Comparison of ENCODE assay signal across 8 mouse cellular contexts in genomic region chr8:126833471-126834453, GRCm38 (mm10).
DNase-seq lines count a peak whose midpoint lies in the region; ATAC-seq and TF ChIP-seq lines count a peak whose summit lies in the region.

No protein-coding gene starts in this region.

- peak overlapping the region; percentile 17; the same call in 1 of the 2 replicates for H3K9ac ChIP-seq in CH12.LX (ENCODE audit: insufficient read depth, low read depth)
- no peak overlapping the region for H3K9ac ChIP-seq in forebrain, embryonic 14.5 days (ENCODE audit: low read length)
- no peak overlapping the region for H3K9ac ChIP-seq in hindbrain, embryonic 12.5 days
- no peak overlapping the region for H3K9ac ChIP-seq in limb, embryonic 13.5 days
- no peak overlapping the region for H3K9ac ChIP-seq in midbrain, postnatal 0 days (replicated peaks; ENCODE audit: low read length, poor library complexity, severe bottlenecking)

- peak overlapping the region; percentile 1; the same call in 1 of the 2 replicates for H3K4me2 ChIP-seq in CH12.LX (ENCODE audit: insufficient read depth, low read depth, poor library complexity, severe bottlenecking)
- no peak overlapping the region for H3K4me2 ChIP-seq in forebrain, embryonic 14.5 days (ENCODE audit: low read length)
- H3K4me2 ChIP-seq in hindbrain, embryonic 12.5 days (replicated peaks): no peak overlapping the region
- peak overlapping the region; percentile 27 for H3K4me2 ChIP-seq in limb, embryonic 13.5 days (replicated peaks)
- H3K4me2 ChIP-seq in midbrain, postnatal 0 days (ENCODE audit: low read depth, low read length, poor library complexity, severe bottlenecking): no peak overlapping the region

- dilution Hi-C loops in CH12.LX (cut with MboI; ENCODE audit: extremely low pct_ligation_motif_present, extremely low pct_unique_long_range_greater_than_20kb, low sequenced_read_pairs): no loop called here

- DNase-seq in left cerebral cortex, adult 18-20 months (ENCODE audit: low spot score in 2 of 2): peak; percentile 24 to 50
- DNase-seq in left cerebral cortex, adult 9 months (ENCODE audit: low spot score in 2 of 2): no peak
- DNase-seq in CH12.LX (ENCODE audit: extremely low read depth): peak; percentile 77
- DNase-seq in forebrain, embryonic 14.5 days (ENCODE audit: low spot score): no peak
- no peak for DNase-seq in midbrain, postnatal 0 days (ENCODE audit: low spot score)
- DNase-seq in cerebellum, adult 11 months: no peak

- H3K27ac ChIP-seq in CH12.LX (ENCODE audit: insufficient read depth, low read depth): peak overlapping the region; percentile 74
- peak overlapping the region; percentile 10; the same call in 1 of the 2 replicates for H3K27ac ChIP-seq in forebrain, embryonic 14.5 days (ENCODE audit: low read depth, low read length)
- H3K27ac ChIP-seq in hindbrain, embryonic 12.5 days: peak overlapping the region; percentile 64
- H3K27ac ChIP-seq in limb, embryonic 13.5 days: peak overlapping the region; percentile 89
- H3K27ac ChIP-seq in midbrain, postnatal 0 days (ENCODE audit: low read depth, low read length): peak overlapping the region; percentile 51; the same call in 1 of the 2 replicates

- H3K27me3 ChIP-seq in CH12.LX (replicated peaks): no peaks in the 10 kb centered on the region
- H3K27me3 ChIP-seq in forebrain, embryonic 14.5 days (replicated peaks; ENCODE audit: control insufficient read depth, insufficient read depth, low read length): no peaks in the 10 kb centered on the region
- no peaks in the 10 kb centered on the region; the same call in 1 of the 2 replicates for H3K27me3 ChIP-seq in hindbrain, embryonic 12.5 days
- H3K27me3 ChIP-seq in limb, embryonic 13.5 days: no peaks in the 10 kb centered on the region
- no peaks in the 10 kb centered on the region for H3K27me3 ChIP-seq in midbrain, postnatal 0 days (ENCODE audit: insufficient read depth, low read length)

- no peaks in the 10 kb centered on the region for H3K9me3 ChIP-seq in CH12.LX (replicated peaks; ENCODE audit: low read length)
- H3K9me3 ChIP-seq in forebrain, embryonic 14.5 days (replicated peaks; ENCODE audit: control insufficient read depth, low read length): no peaks in the 10 kb centered on the region
- no peaks in the 10 kb centered on the region for H3K9me3 ChIP-seq in hindbrain, embryonic 12.5 days (replicated peaks)
- H3K9me3 ChIP-seq in limb, embryonic 13.5 days: no peaks in the 10 kb centered on the region
- no peaks in the 10 kb centered on the region for H3K9me3 ChIP-seq in midbrain, postnatal 0 days (ENCODE audit: low read length)

- H3K4me1 ChIP-seq in CH12.LX (ENCODE audit: control insufficient read depth in 1 of 2, insufficient read depth in 2 of 2): peaks cover 40 to 92% of the 10 kb centered on the region in 2 experiments
- peaks cover 12% of the 10 kb centered on the region for H3K4me1 ChIP-seq in forebrain, embryonic 14.5 days (ENCODE audit: control insufficient read depth, insufficient read depth, low read length)
- peaks cover 24% of the 10 kb centered on the region for H3K4me1 ChIP-seq in hindbrain, embryonic 12.5 days
- peaks cover 82% of the 10 kb centered on the region for H3K4me1 ChIP-seq in limb, embryonic 13.5 days
- peaks cover 5% of the 10 kb centered on the region; the same call in 1 of the 2 replicates for H3K4me1 ChIP-seq in midbrain, postnatal 0 days (ENCODE audit: insufficient read depth, low read length)

- TF ChIP-seq EP300 in CH12.LX (IDR thresholded peaks at IDR 0.05; ENCODE audit: low read length): peak; percentile 47

- TF ChIP-seq RAD21 in CH12.LX (IDR thresholded peaks at IDR 0.05; ENCODE audit: low read depth, low read length): no peak; the same call in 1 of the 2 replicates

- TF ChIP-seq POLR2A in CH12.LX (IDR thresholded peaks at IDR 0.05; ENCODE audit: low read depth, low read length): no peak

- WGBS in forebrain, embryonic 14.5 days: 64% methylated on average over 19 of the region's 19 CpGs
- 53% methylated on average over 19 of the region's 19 CpGs for WGBS in hindbrain, embryonic 12.5 days
- 30% methylated on average over 19 of the region's 19 CpGs for WGBS in limb, embryonic 13.5 days
- 65% methylated on average over 19 of the region's 19 CpGs for WGBS in midbrain, postnatal 0 days

- peak overlapping the region in 1 of 3 experiments; percentile 22 for H3K4me3 ChIP-seq in CH12.LX (replicated peaks in 1 of 3; ENCODE audit: low read depth in 2 of 3, low read length in 2 of 3, poor library complexity in 1 of 3)
- H3K4me3 ChIP-seq in forebrain, embryonic 14.5 days (ENCODE audit: low read depth, low read length): no peak overlapping the region
- H3K4me3 ChIP-seq in hindbrain, embryonic 12.5 days: no peak overlapping the region
- H3K4me3 ChIP-seq in limb, embryonic 13.5 days: no peak overlapping the region
- H3K4me3 ChIP-seq in midbrain, postnatal 0 days (ENCODE audit: low read depth, low read length): no peak overlapping the region

- no peak for ATAC-seq in forebrain, embryonic 14.5 days
- ATAC-seq in hindbrain, embryonic 12.5 days (ENCODE audit: low FRiP score): no peak
- ATAC-seq in limb, embryonic 13.5 days (ENCODE audit: low FRiP score, low read depth): peak; percentile 38; the same call in 1 of the 2 replicates
- ATAC-seq in midbrain, postnatal 0 days (ENCODE audit: low FRiP score): no peak

- in situ Hi-C loops in CH12.LX (cut with MboI; ENCODE audit: low pct_ligation_motif_present, low pct_unique_long_range_greater_than_20kb, low sequenced_read_pairs): no loop called here

- H3K36me3 ChIP-seq in CH12.LX (replicated peaks in 1 of 2; ENCODE audit: control insufficient read depth in 1 of 2, insufficient read depth in 1 of 2, low read length in 1 of 2): peaks cover 0 to 21% of the 10 kb centered on the region in 2 experiments
- H3K36me3 ChIP-seq in forebrain, embryonic 14.5 days (ENCODE audit: control insufficient read depth, insufficient read depth, low read length): no peaks in the 10 kb centered on the region
- no peaks in the 10 kb centered on the region for H3K36me3 ChIP-seq in hindbrain, embryonic 12.5 days
- no peaks in the 10 kb centered on the region for H3K36me3 ChIP-seq in limb, embryonic 13.5 days
- H3K36me3 ChIP-seq in midbrain, postnatal 0 days (ENCODE audit: insufficient read depth, low read length): no peaks in the 10 kb centered on the region

- H3K79me2 ChIP-seq in CH12.LX (replicated peaks; ENCODE audit: control insufficient read depth, extremely low read depth, insufficient read depth, poor library complexity, severe bottlenecking): no peaks in the 10 kb centered on the region

- no peak for TF ChIP-seq CTCF in CH12.LX (conservative IDR thresholded peaks at IDR 0.05 in 1 of 2, IDR thresholded peaks at IDR 0.05 in 1 of 2; ENCODE audit: low read depth in 2 of 2, low read length in 2 of 2)
- no peak for TF ChIP-seq CTCF in midbrain, postnatal 0 days (IDR thresholded peaks at IDR 0.05)

TF ChIP-seq in CH12.LX, 34 proteins besides CTCF, POLR2A, EP300 and RAD21:
- TF ChIP-seq KAT2A (IDR thresholded peaks at IDR 0.05; ENCODE audit: insufficient replicate concordance, low read length): no peak
- TF ChIP-seq SIN3A (IDR thresholded peaks at IDR 0.05; ENCODE audit: low read length): peak; percentile 47; the same call in 1 of the 2 replicates
- TF ChIP-seq ETS1 (conservative IDR thresholded peaks at IDR 0.05; ENCODE audit: low read depth, low read length): peak; percentile 81; the same call in 1 of the 2 replicates
- TF ChIP-seq BHLHE40 (IDR thresholded peaks at IDR 0.05; ENCODE audit: low read depth, low read length): peak; percentile 64
- no peak for TF ChIP-seq JUND (conservative IDR thresholded peaks at IDR 0.05; ENCODE audit: low read depth, low read length)
- TF ChIP-seq TBP (conservative IDR thresholded peaks at IDR 0.05; ENCODE audit: low read depth, low read length): peak; percentile 47; the same call in 1 of the 2 replicates
- peak; percentile 74; the same call in 1 of the 2 replicates for TF ChIP-seq CHD1 (IDR thresholded peaks at IDR 0.05; ENCODE audit: low read depth, low read length)
- peak; percentile 83 for TF ChIP-seq MAFK (IDR thresholded peaks at IDR 0.05; ENCODE audit: insufficient replicate concordance, low read length)
- TF ChIP-seq ELF1 (IDR thresholded peaks at IDR 0.05; ENCODE audit: low read depth, low read length): peak; percentile 33
- TF ChIP-seq UBTF (IDR thresholded peaks at IDR 0.05; ENCODE audit: low read depth, low read length): 0 out of 2 replicates have a peak, but pooled peaks have one; percentile 40
- TF ChIP-seq IRF4 (IDR thresholded peaks at IDR 0.05; ENCODE audit: low read depth, low read length): no peak
- TF ChIP-seq PAX5 (IDR thresholded peaks at IDR 0.05; ENCODE audit: low read length): no peak
- peak; percentile 39; the same call in 1 of the 2 replicates for TF ChIP-seq MAX (IDR thresholded peaks at IDR 0.05; ENCODE audit: low read length)

Comparison
In these comparisons a context has a peak if more than half of its experiments do, and no peak if none do; other contexts are left out.
1. DNase-seq: peak in left cerebral cortex, adult 18-20 months (2 of 2) and CH12.LX (single experiment); none in left cerebral cortex, adult 9 months (0 of 2), forebrain, embryonic 14.5 days (single experiment), midbrain, postnatal 0 days (single experiment) and cerebellum, adult 11 months (single experiment).
2. H3K27ac ChIP-seq: peak in every context shown above with its lines; median percentile 89 in limb, embryonic 13.5 days; 74 in CH12.LX; 64 in hindbrain, embryonic 12.5 days; 51 in midbrain, postnatal 0 days; 10 in forebrain, embryonic 14.5 days.
3. H3K4me2 ChIP-seq: peak in CH12.LX (single experiment) and limb, embryonic 13.5 days (single experiment); none in forebrain, embryonic 14.5 days (single experiment), hindbrain, embryonic 12.5 days (single experiment) and midbrain, postnatal 0 days (single experiment).